Mouse (Mus musculus) kidney, adult 18-20 months (tissue): ENCODE data around the gene Gm11099.
A peak's percentile ranks its signal among the peaks of the same experiment; 100 is the strongest.

Experiments used
- DNase-seq: peaks from one replicate; pipeline ENCODE4 v3.0.0; 2021

Gene Gm11099

GRCm38 (mm10) chr2:58859134-58859533 is at the start of gene Gm11099:
TSS of gene Gm11099 (plus strand) at chr2:58859434.
- DNase-seq: no peak

GRCm38 (mm10) chr2:58812941-58813340 is 46.3 kb upstream of the Gm11099 start:
- no peak for DNase-seq

- DNase-seq: no peak
These were observed 30.2 kb upstream of the Gm11099 start for GRCm38 (mm10) chr2:58828910-58829600.

GRCm38 (mm10) chr2:58829981-58830742 is 29.1 kb upstream of the Gm11099 start:
- DNase-seq: peak; percentile 62

- peak; percentile 59 for DNase-seq
These were observed 26.8 kb upstream of the Gm11099 start for GRCm38 (mm10) chr2:58832253-58832980.

GRCm38 (mm10) chr2:58841021-58841420 is 18.2 kb upstream of the Gm11099 start:
- peak; percentile 31 for DNase-seq

- no peak for DNase-seq
These were observed 16.8 kb upstream of the Gm11099 start for GRCm38 (mm10) chr2:58842443-58842842.

- DNase-seq: no peak
These were observed 14.7 kb upstream of the Gm11099 start for GRCm38 (mm10) chr2:58844499-58844898.

GRCm38 (mm10) chr2:58879876-58880275 is 20.6 kb downstream of the Gm11099 start:
- no peak for DNase-seq

- DNase-seq: no peak
These were observed 45.8 kb downstream of the Gm11099 start for GRCm38 (mm10) chr2:58905057-58905456.

- DNase-seq: no peak
These were observed 47.7 kb downstream of the Gm11099 start for GRCm38 (mm10) chr2:58906814-58907516.

GRCm38 (mm10) chr2:58912339-58912738 is 53.1 kb downstream of the Gm11099 start:
- DNase-seq: no peak

- DNase-seq: no peak
These were observed 59.1 kb downstream of the Gm11099 start for GRCm38 (mm10) chr2:58918351-58918750.

GRCm38 (mm10) chr2:58925551-58925950 is 66.3 kb downstream of the Gm11099 start:
- DNase-seq: no peak

GRCm38 (mm10) chr2:58941361-58941760 is 82.1 kb downstream of the Gm11099 start:
- no peak for DNase-seq

GRCm38 (mm10) chr2:58948796-58949195 is 89.6 kb downstream of the Gm11099 start:
- no peak for DNase-seq

GRCm38 (mm10) chr2:58952101-58952500 is 92.9 kb downstream of the Gm11099 start:
- DNase-seq: no peak

GRCm38 (mm10) chr2:58956351-58956750 is 97.1 kb downstream of the Gm11099 start:
- no peak for DNase-seq

- no peak for DNase-seq
These were observed 97.6 kb downstream of the Gm11099 start for GRCm38 (mm10) chr2:58956770-58957300.
